Mouse (Mus musculus) left cerebral cortex, adult 11 months (tissue): ENCODE data around the gene Tjap1.

Experiments
- DNase-seq: peaks from one replicate; pipeline ENCODE4 v3.0.0; 2022; ENCODE audit warnings: low spot score

The Tjap1 gene

GRCm38 (mm10) chr17:46282483-46283123, at the start of gene Tjap1:
Gene Tjap1 (minus strand): TSS chr17:46283026.
- no peak for DNase-seq

- no peak for DNase-seq
Measured at GRCm38 (mm10) chr17:46328723-46329122, 45.9 kb upstream of the Tjap1 start.

- DNase-seq = peak; percentile 89
Measured at GRCm38 (mm10) chr17:46327906-46328534, 45.2 kb upstream of the Tjap1 start, which contains the start of gene Abcc10. Gene Abcc10 (minus strand): TSS chr17:46328352.

GRCm38 (mm10) chr17:46327413-46327905, 44.6 kb upstream of the Tjap1 start:
- DNase-seq = no peak

DNA sequence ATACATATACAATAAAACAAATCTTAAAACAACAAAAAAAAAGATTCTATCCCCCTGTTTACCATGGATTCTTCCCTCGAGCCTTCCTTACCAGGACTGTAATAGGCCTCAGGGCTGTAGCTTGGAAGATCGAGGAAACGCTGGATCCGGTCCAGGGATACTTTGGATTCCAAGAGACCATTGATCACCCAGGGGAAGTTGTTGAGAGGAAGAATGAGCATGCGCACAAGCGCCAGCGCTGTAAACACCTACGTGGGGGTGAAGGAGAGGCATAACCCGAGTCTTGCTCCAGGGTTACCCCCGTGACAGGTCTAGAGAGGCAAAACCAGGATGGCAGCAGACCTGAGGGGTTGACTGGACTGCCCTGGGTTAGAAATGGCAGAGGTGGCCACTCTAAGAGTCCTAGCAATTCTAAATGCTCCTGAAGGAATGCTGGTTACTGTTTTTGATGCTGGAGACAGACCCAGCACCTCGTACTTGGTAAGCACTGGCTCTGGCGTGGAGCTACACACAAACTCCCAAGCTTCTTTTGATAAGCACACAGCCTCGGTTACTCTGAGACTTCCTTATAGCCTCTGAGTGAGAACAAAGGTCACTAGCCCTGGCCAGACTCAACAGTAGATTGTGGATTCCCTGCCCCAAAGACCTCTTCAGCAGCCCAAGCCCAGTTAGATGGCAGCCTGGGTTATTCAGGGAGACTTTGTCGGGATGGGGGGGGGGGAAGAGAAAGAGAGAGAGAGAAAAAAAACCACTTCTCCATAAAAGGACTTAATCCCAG, 39.4 kb upstream of the Tjap1 start:
- DNase-seq = no peak

DNA sequence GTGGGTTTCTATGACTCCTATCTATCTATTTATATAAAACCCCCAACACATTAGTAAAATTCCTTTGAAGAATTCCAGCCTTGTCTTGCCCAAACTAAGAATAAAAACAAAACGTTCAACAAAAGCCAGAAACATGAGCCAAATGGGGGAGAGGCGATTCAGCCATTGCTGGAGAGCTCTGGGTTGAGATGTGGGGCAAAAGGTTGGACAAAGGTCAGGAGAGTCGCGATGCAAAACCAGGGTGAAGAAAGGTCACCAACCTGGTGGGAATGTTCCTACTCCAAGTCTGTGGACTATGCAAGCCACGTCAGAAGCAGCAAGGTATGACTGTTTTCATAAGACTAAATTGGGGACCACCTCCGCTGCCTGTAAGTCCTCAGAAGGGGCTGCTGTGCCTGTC, 37.7 kb upstream of the Tjap1 start:
- no peak for DNase-seq

GRCm38 (mm10) chr17:46315813-46316212, 33.0 kb upstream of the Tjap1 start:
- DNase-seq = no peak

GRCm38 (mm10) chr17:46313135-46313715, 30.4 kb upstream of the Tjap1 start:
- DNase-seq = no peak

DNA sequence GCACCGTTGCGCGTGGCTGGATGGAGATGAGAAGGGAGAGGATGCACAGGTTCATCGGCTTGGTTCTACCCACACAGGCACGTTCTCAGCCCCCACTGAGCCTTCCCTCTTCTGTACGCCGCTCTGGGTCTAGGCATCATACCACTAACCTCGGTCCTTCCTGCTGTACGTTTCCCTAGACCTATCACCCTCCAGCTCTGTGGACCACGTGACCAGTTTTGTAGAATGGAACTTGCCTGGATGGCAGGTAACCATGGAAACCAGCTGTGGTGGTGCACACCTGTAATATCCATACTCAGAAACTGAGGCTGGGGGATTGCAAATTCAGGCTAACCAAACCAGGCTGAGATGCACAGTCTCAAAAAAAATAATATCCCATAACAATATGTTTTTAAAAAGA, 27.7 kb upstream of the Tjap1 start:
- DNase-seq = no peak

GRCm38 (mm10) chr17:46309835-46310234, 27.0 kb upstream of the Tjap1 start:
- no peak for DNase-seq

DNA sequence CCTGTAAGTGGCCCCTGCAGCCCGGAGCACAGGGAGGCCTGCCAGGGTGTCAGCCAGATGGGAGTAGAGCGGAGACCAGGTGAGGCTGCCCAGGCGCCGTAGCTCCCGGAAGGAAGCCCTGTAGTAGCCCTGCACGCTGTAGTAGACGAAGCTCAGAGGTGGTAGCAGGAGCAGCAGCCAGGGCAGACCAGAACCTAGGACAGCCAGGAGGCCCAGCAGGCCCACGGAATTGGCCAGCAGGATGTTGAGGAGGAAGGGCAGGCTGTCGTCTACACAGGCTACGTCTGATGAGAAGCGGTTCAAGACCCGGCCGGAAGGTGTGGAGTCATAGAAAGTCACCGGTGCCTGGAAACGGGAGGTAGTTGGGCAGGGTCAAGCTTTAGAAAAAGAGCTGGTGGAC, 24.1 kb upstream of the Tjap1 start:
- no peak for DNase-seq

GRCm38 (mm10) chr17:46304184-46304583, 21.4 kb upstream of the Tjap1 start:
- DNase-seq = no peak

GRCm38 (mm10) chr17:46301892-46302291, 19.1 kb upstream of the Tjap1 start:
- no peak for DNase-seq

GRCm38 (mm10) chr17:46298220-46298913, 15.5 kb upstream of the Tjap1 start:
- DNase-seq = peak; percentile 76

- DNase-seq = no peak
Measured at GRCm38 (mm10) chr17:46297364-46298219, 14.8 kb upstream of the Tjap1 start, which contains the start of gene Dlk2. Gene Dlk2 (plus strand): TSS chr17:46297421.

DNA sequence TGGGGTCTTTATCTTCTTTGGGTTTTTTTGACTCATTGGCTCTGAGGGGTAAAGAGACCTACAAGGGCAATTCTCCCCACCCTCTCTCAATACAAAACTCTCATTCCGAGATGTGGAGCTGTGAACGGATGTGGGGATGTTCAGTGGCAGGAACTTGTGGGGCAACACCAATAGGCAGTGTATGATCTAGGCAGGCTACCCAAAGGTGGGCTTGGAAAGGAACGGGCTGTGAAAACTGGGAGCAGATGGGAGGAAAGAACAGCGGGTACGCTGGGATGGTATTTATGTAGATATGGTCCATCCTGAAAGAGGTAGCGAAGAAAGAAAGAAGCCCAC, 14.2 kb upstream of the Tjap1 start:
- DNase-seq = no peak

DNA sequence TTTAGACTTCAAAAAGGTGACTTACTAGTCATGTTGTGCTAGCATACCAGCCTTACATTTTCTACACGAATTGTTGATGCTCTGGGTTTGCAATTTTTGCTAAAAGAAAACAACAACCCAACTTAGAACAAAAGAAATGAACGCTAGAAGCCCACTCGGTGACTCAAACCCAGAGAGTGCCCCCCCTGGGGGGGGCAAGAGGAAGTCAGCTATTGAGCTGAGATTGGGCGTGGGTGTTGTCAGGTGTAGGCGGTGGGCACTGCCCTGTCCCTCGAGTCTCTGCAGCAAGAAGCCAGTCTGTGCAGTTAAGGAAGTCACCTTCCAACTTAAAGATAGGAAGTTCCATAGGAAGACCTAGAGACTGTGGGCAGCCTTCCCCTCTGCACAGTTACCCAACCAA, 13.8 kb upstream of the Tjap1 start:
- DNase-seq = no peak

DNA sequence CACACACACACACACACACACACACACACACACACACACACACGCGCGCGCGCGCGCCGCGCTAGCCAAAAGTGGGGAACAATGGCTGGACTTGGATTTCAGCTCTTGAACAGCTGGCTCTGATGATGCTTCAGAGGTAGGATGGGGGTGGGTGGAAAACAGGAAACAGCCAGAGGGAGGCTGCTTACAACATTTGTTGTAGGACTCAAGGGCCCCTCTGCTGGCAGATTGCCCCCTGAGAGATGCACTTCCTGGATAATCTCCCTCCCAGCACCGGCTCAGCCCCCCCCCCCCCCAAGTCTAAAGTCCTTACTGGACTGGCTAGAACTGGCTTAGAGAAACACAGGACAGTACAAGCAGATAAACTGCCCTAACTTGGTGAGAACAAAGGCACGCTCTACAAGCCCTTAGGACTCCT, 4.9 kb upstream of the Tjap1 start:
- no peak for DNase-seq

DNA sequence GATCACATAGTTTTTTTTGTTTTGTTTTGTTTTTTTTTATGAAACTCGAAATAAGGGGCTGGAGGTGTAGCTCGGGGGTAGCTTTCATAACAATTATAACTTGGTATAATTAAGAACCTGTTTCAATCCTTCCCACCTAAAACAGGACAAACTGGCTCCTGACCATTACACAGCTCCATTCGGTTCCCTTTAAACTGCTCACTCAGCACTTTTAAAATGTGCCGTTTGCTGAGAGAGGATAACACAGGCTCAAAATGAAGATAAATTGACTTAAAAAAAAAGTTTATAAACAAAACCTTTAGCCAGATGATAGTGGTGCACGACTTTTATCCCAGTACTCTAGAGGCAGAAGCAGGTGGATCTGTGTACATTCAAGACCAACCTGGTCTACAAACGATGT, 2.6 kb upstream of the Tjap1 start:
- no peak for DNase-seq

DNA sequence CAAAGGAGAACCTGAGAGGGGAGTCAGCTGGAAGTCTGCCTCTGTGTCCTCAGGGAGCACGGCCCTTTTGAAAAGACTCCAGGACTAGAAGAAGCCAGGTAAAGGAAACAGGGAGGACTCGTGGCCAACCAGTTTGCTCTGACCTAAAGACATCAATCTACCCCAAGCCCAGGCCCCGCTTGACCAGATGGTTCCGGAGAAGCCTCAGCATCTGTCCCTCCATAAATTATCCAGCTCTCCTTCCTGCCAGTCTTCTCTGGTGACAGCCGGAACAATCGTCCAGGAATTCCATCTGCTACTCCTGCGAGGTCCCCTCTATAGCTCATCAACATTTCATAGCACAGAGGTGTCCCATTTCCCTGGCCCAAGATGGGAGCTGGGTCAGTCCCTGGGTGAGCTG, 1.8 kb upstream of the Tjap1 start:
- no peak for DNase-seq

GRCm38 (mm10) chr17:46283911-46284310, 1.1 kb upstream of the Tjap1 start:
- DNase-seq = no peak
